Mouse (Mus musculus) stomach, embryonic 16.5 days (tissue): Measurements from ENCODE around the gene AC124502.3. TPM values are rescaled to one million over a fixed set of nuclear protein-coding genes. Genes with fewer than 3 reads are reported as not detected.

Experiments used
- ATAC-seq: fragments of 200-750 bp; cut with Nextera tagmentation; 2 replicates; pipeline ENCODE4 v1.8.0; 2017; ENCODE audit warnings: moderate number of reproducible peaks, moderate TSS enrichment; ENCODE audit not compliant: insufficient read depth, low FRiP score
- H3K27ac ChIP-seq: fragments of 300-500 bp; sonication (generic); 2 replicates; pipeline ENCODE4 v1.5.1; 2014; ENCODE audit warnings: low read length
- H3K27me3 ChIP-seq: fragments of 300-500 bp; sonication (generic); 2 replicates; pipeline ENCODE4 v1.6.1; 2014; ENCODE audit warnings: low read length, control low read depth, mixed read lengths; ENCODE audit not compliant: control insufficient read depth, insufficient read depth
- H3K36me3 ChIP-seq: fragments of 300-500 bp; sonication (generic); 2 replicates; pipeline ENCODE4 v1.6.1; 2014; ENCODE audit warnings: low read length; ENCODE audit not compliant: control insufficient read depth, insufficient read depth
- H3K4me1 ChIP-seq: fragments of 300-500 bp; sonication (generic); 2 replicates; pipeline ENCODE4 v1.6.1; 2014; ENCODE audit warnings: low read length, control low read depth, mixed read lengths; ENCODE audit not compliant: control insufficient read depth, insufficient read depth
- H3K4me2 ChIP-seq: fragments of 300-500 bp; sonication (generic); 2 replicates; pipeline ENCODE4 v1.6.1; 2014; ENCODE audit warnings: low read depth, low read length, mixed read lengths
- H3K4me3 ChIP-seq: fragments of 300-500 bp; sonication (generic); replicated peaks from 2 replicates; pipeline ENCODE4 v1.5.1; 2014; ENCODE audit warnings: mild to moderate bottlenecking, low read length
- H3K9ac ChIP-seq: fragments of 300-500 bp; sonication (generic); 2 replicates; pipeline ENCODE4 v1.6.1; 2014; ENCODE audit warnings: low read length
- H3K9me3 ChIP-seq: fragments of 300-500 bp; sonication (generic); replicated peaks from 2 replicates; pipeline ENCODE4 v1.6.1; 2016; ENCODE audit warnings: low read length, control low read depth; ENCODE audit not compliant: control insufficient read depth
- WGBS: fragments of 180-500 bp; shearing (Covaris S2); extraction: QIAGEN DNeasy Blood & Tissue Kit; methylation state at CpG from one replicate; pipeline ENCODE4 v1.1.7; 2014; 5-methylcytosine and 5-hydroxymethylcytosine counted together
- polyA plus RNA-seq: library from polyadenylated mRNA; unstranded; fragments of >200 nt; fragmentation: Nextera tagmentation; extraction: Ambion mirVana; gene quantifications from 2 replicates; pipeline ENCODE4 v1.2.1, GENCODE M21; 2015

The AC124502.3 gene
- polyA plus RNA-seq, 1 experiment from 2014 or later = 1.3 TPM

DNA sequence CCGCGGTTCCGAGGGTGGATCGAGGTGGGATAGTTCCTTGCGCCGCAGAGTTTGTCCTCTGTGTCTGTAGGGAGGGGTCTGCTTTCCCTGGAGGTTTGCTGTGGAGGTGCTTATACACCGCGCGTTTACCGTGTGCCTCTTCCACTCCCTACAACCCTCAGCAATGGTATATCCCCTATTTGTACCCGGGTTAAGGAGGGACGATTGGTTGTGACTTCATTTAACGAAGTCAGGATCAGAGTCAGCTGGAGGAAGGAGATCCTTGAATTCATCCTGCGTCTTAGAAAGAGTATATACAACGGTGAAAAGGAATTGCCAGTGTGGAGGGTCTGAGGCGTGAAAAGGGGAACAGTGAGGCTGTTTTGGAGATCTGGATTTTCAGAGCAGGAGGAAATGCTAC lies 2.9 kb downstream of the AC124502.3 start:
- peaks cover 28% of the 10 kb centered on the region for H3K4me1 ChIP-seq
- 2% methylated on average over 16 of the region's 16 CpGs for WGBS
- H3K9me3 ChIP-seq = no peaks in the 10 kb centered on the region
- H3K4me3 ChIP-seq = peak overlapping the region; percentile 80
- peak overlapping the region; percentile 86 for H3K9ac ChIP-seq
- peak overlapping the region; percentile 94 for H3K4me2 ChIP-seq
- H3K27me3 ChIP-seq = no peaks in the 10 kb centered on the region
- no peaks in the 10 kb centered on the region for H3K36me3 ChIP-seq
- no peak for ATAC-seq
- peak overlapping the region; percentile 79 for H3K27ac ChIP-seq

DNA sequence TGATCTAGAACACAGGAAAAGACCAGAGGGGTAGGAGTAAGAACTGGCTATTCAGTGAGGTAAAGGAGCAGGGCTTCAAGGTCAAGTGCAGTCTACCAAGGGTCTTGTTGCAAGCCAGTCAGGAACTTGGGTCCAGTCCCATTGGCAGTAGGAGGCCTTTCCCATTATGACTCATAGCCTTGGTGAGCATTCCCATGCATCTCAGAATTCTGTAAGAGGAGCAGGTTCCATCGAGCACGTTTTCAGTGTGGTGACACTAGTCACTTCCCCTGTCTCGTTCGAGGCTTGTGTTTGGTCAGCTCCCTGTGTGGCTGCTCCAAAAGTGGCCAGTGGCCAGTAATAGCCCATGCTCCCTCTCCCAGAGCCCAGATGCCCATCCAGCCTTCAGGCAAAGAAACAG lies 6.8 kb downstream of the AC124502.3 start:
- 0 out of 2 replicates have a peak, but pooled peaks cover 3% of the 10 kb centered on the region for H3K36me3 ChIP-seq
- H3K4me3 ChIP-seq = no peak overlapping the region
- H3K27ac ChIP-seq = no peak overlapping the region
- no peak overlapping the region for H3K4me2 ChIP-seq
- no peaks in the 10 kb centered on the region for H3K9me3 ChIP-seq
- H3K27me3 ChIP-seq = no peaks in the 10 kb centered on the region
- peaks cover 21% of the 10 kb centered on the region for H3K4me1 ChIP-seq
- ATAC-seq = no peak
- WGBS = 76% methylated on average over 4 of the region's 4 CpGs
- no peak overlapping the region for H3K9ac ChIP-seq

DNA sequence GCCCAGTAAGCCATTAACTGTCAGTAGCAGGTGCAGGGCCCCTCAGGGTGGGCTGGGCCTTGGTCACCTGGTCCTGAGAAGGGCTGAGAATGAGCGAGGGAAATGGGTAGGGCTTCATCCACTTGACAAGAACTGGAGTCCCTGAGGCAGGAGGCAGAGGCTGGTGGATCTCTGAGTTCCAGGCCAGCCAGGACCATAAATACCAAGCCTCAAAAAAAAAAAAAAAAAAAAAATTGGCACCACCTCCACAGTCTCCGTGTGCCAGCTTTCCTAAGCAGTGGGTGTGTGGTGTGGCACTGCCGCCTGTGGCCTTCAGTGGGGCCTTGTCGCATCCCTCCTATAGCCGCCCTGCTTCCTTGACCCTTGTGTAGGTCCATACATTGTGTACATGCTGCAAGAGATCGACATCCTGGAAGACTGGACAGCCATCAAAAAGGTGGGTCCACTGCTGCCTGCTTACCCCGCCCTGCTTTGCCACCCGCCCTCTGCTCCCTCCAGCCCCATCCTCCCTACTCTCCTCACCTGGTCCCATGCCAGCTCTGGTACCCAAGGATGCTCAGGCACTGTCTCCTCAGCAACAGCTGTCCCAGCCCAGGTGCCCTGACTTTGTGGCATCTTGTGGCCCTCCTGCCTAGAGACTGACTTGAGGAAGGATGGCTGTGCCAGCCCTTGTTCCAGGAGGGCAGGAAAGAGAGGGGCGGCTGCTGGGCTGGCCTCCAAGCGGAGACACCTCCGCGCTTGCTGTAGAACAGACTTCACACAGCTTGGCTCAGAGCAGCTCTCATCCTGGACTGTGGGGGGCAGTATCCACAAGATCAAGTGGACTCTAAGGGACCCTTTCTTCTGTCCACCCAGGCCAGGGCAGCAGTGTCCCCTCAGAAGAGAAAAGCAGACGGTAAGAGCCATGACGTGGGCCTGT lies 9.7 kb downstream of the AC124502.3 start:
- Histone ChIP-seq H3K4me3 (no peak overlapping the region), H3K9ac (no peak overlapping the region), H3K36me3 (0 out of 2 replicates have a peak, but pooled peaks cover 3% of the 10 kb centered on the region), H3K9me3 (no peaks in the 10 kb centered on the region), H3K4me2 (no peak overlapping the region), H3K4me1 (peaks cover 19% of the 10 kb centered on the region), H3K27me3 (peaks cover 10% of the 10 kb centered on the region), H3K27ac (no peak overlapping the region)
- ATAC-seq = no peak
- WGBS = 83% methylated on average over 14 of the region's 14 CpGs

DNA sequence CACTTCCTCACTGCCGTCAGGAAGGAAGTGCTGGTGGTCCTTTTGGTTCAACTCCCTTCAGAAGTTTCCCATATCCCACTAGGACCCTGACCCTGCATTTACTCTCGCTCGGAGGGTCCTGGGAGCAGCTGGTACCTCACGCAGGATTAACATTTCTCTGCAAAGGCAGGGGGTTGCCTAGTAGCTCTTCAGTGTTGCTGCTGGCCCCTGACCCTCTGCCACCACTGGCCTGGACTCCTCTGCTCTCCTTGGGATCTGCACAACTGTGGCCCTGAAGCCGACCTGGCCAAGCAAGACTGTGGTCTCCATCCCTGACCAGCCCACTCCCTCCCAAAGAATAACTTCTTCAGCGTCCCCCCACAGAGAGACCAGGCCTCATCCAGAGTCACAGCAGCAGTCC lies 10.6 kb downstream of the AC124502.3 start:
- peaks cover 19% of the 10 kb centered on the region for H3K4me1 ChIP-seq
- peaks cover 10% of the 10 kb centered on the region for H3K27me3 ChIP-seq
- H3K4me2 ChIP-seq = no peak overlapping the region
- H3K9me3 ChIP-seq = no peaks in the 10 kb centered on the region
- no peak overlapping the region for H3K4me3 ChIP-seq
- H3K27ac ChIP-seq = no peak overlapping the region
- H3K9ac ChIP-seq = no peak overlapping the region; the same call in 1 of the 2 replicates
- 0 out of 2 replicates have a peak, but pooled peaks cover 3% of the 10 kb centered on the region for H3K36me3 ChIP-seq
- no peak for ATAC-seq
- 76% methylated on average over 6 of the region's 6 CpGs for WGBS

DNA sequence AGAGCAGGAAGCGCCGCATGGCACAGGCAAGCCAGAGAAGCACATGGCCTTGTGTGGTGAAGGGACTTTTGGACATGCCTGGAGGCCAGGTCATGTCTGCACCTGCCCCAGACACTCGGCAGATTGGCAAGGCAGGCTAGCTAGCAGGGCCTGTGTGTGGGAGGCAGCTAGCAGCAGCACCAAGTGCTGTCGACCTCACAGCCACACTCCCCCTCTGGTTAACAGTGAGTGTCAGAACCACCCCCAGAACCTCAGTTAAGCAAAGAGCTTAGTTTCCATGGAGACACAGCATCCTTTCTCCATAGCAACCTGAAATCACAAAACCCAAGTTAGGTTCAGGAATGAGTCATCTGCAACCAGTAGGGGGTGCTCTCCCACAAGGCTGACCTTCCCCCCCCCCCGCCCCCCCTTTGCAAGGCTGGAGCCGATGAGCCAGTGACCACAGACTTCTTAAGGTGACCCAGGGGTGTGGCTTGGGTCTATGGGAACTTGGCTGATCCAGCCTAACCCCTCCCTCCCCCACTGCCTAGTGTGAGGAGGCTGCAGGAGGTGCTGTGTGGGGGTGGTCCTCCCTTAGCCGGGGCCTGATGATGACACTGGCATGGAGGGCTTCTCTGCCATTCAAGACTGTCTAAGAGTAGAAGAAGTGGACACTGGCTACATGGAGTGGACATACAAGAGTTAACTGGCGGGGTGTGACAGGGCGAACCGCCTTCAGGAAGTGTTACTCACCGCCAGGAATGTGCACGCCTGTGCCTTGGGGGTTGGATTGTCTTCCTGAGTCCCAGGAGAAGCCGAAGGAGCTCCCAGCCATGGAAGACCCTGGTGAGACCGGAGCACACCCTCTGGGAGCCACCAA lies 11.6 kb downstream of the AC124502.3 start, which contains the start of gene Rin1:
Gene Rin1 (plus strand): TSS at position 435 of the 859 bp plus-strand sequence.
- peak within 1 kb of the TSS; percentile 45 for H3K4me3 ChIP-seq
- WGBS = 18% methylated on average over 14 of the region's 14 CpGs
- H3K36me3 ChIP-seq = 0 out of 2 replicates have a peak, but pooled peaks cover 3% of the 10 kb centered on the region
- H3K9me3 ChIP-seq = no peaks in the 10 kb centered on the region
- H3K4me2 ChIP-seq = peak within 1 kb of the TSS; percentile 58
- H3K4me1 ChIP-seq = peaks cover 19% of the 10 kb centered on the region
- peak; percentile 70; the same call in 1 of the 2 replicates for ATAC-seq
- peak within 1 kb of the TSS; percentile 64 for H3K9ac ChIP-seq
- peaks cover 10% of the 10 kb centered on the region for H3K27me3 ChIP-seq
- H3K27ac ChIP-seq = peak within 1 kb of the TSS; percentile 71

DNA sequence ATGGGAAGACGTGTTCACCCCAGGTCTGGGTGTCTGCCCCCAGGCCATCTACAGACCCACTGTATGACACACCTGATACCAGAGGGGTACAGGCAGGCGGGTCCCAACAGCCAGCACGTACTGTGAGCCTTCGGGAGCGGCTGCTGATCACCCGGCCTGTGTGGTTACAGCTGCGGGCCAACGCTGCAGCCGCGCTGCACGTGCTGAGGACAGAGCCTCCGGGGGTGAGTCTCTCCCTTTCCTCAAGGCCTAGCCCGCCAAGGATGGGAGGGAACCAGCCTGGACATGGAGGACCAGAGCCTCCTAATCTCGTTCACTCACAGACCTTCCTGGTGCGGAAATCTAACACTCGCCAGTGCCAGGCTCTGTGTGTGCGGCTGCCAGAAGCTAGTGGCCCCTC lies 12.3 kb downstream of the AC124502.3 start:
- peak; percentile 52; the same call in 1 of the 2 replicates for ATAC-seq
- WGBS = 12% methylated on average over 17 of the region's 17 CpGs
- Histone ChIP-seq H3K36me3 (0 out of 2 replicates have a peak, but pooled peaks cover 3% of the 10 kb centered on the region), H3K9me3 (no peaks in the 10 kb centered on the region), H3K4me3 (peak overlapping the region; percentile 45), H3K27ac (peak overlapping the region; percentile 51), H3K9ac (peak overlapping the region; percentile 64), H3K27me3 (peaks cover 10% of the 10 kb centered on the region), H3K4me2 (peak overlapping the region; percentile 58), H3K4me1 (peaks cover 19% of the 10 kb centered on the region)

DNA sequence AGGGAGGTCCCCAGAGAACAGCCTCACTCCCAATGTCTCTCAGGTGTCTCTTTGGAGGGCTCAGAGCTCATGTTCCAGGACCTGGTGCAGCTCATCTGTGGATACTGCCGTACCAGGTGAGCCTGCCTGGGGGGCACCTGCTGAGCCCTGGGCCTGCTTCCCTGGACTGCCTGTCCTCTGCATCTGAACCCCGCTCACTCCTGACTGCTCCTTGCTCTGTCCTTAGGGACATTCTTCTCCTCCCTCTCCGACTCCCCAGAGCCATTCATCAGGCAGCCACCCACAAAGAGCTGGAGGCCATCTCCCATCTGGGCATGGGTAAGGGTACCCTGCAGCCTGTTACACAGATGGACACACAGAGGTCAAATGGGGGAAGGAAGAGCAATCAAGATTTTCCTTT lies 12.8 kb downstream of the AC124502.3 start:
- H3K27me3 ChIP-seq = peaks cover 10% of the 10 kb centered on the region
- H3K27ac ChIP-seq = no peak overlapping the region
- 62% methylated on average over 3 of the region's 3 CpGs for WGBS
- peaks cover 22% of the 10 kb centered on the region for H3K4me1 ChIP-seq
- H3K4me2 ChIP-seq = peak overlapping the region; percentile 58
- ATAC-seq = no peak
- H3K4me3 ChIP-seq = peak overlapping the region; percentile 45
- peak overlapping the region; percentile 64 for H3K9ac ChIP-seq
- H3K9me3 ChIP-seq = no peaks in the 10 kb centered on the region
- H3K36me3 ChIP-seq = 0 out of 2 replicates have a peak, but pooled peaks cover 3% of the 10 kb centered on the region

DNA sequence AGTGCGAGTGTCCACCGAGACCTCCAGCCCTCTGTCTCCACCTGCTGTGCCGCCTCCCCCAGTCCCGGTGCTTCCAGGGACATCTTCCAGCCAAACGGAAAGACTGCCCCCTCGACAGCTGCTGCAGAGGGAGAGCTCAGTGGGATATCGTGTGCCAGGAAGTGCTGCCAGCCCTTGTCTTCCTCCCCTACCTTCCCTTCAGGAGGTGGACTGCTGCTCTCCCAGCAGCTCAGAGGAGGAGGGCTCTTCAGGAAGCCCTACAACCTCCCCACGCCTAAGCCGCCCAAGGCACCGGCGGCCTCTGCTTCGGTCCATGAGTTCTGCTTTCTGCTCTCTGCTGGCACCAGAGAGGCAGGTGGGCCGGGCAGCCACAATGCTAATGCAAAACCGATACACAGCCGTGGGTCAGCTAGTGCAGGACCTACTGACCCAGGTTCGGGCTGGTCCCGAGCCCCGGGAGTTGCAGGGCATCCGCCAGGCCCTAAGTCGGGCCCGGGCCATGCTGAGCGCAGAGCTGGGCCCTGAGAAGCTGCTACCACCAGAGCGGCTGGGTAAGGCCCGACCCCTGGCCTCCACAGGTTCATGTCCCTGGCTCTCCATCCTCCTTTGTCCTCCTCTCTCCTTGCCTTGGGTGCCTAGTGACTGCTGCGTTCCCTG lies 13.6 kb downstream of the AC124502.3 start:
- no peak overlapping the region for H3K27ac ChIP-seq
- no peak overlapping the region for H3K4me3 ChIP-seq
- 0 out of 2 replicates have a peak, but pooled peaks cover 3% of the 10 kb centered on the region for H3K36me3 ChIP-seq

More for the DNA sequence above, 13.6 kb downstream of the AC124502.3 start:
- H3K4me2 ChIP-seq = no peak overlapping the region
- no peaks in the 10 kb centered on the region for H3K9me3 ChIP-seq
- H3K4me1 ChIP-seq = peaks cover 24% of the 10 kb centered on the region
- 47% methylated on average over 25 of the region's 25 CpGs for WGBS
- peak overlapping the region; percentile 46 for H3K9ac ChIP-seq
- no peak for ATAC-seq
- H3K27me3 ChIP-seq = peaks cover 10% of the 10 kb centered on the region
